Mouse (Mus musculus): ENCODE data around the gene Cd6.

The Cd6 gene

GRCm38 (mm10) chr19:10829436-10830175, at the start of gene Cd6:
Cd6 (minus strand) TSS chr19:10830058.
- DNase-seq (ENCODE audit: low read depth, low spot score): no peak

- DNase-seq (ENCODE audit: low read depth, low spot score): peak; percentile 56
Observed at GRCm38 (mm10) chr19:10878201-10878837, 48.5 kb upstream of the Cd6 start.

- DNase-seq (ENCODE audit: low read depth, low spot score): no peak
Observed at GRCm38 (mm10) chr19:10871328-10871961, 41.6 kb upstream of the Cd6 start.

- DNase-seq (ENCODE audit: low read depth, low spot score): no peak
Observed at GRCm38 (mm10) chr19:10870676-10871075, 40.8 kb upstream of the Cd6 start.

- DNase-seq (ENCODE audit: low read depth, low spot score): no peak
Observed at GRCm38 (mm10) chr19:10869886-10870527, 40.1 kb upstream of the Cd6 start, which contains the start of gene Tmem132a. Tmem132a (minus strand) TSS chr19:10869940.

GRCm38 (mm10) chr19:10869241-10869885, 39.5 kb upstream of the Cd6 start:
- peak; percentile 38 for DNase-seq (ENCODE audit: low read depth, low spot score)

GRCm38 (mm10) chr19:10868623-10869141, 38.8 kb upstream of the Cd6 start:
- no peak for DNase-seq (ENCODE audit: low read depth, low spot score)

GRCm38 (mm10) chr19:10867946-10868622, 38.2 kb upstream of the Cd6 start:
- no peak for DNase-seq (ENCODE audit: low read depth, low spot score)

- no peak for DNase-seq (ENCODE audit: low read depth, low spot score)
Observed at GRCm38 (mm10) chr19:10866351-10866750, 36.5 kb upstream of the Cd6 start.

GRCm38 (mm10) chr19:10860072-10860497, 30.2 kb upstream of the Cd6 start:
- no peak for DNase-seq (ENCODE audit: low read depth, low spot score)

- no peak for DNase-seq (ENCODE audit: low read depth, low spot score)
Observed at GRCm38 (mm10) chr19:10856520-10856919, 26.7 kb upstream of the Cd6 start.

- DNase-seq (ENCODE audit: low read depth, low spot score): no peak
Observed at GRCm38 (mm10) chr19:10855422-10855821, 25.6 kb upstream of the Cd6 start.

- DNase-seq (ENCODE audit: low read depth, low spot score): no peak
Observed at GRCm38 (mm10) chr19:10847311-10848087, 17.6 kb upstream of the Cd6 start.

GRCm38 (mm10) chr19:10846150-10846549, 16.3 kb upstream of the Cd6 start:
- DNase-seq (ENCODE audit: low read depth, low spot score): no peak

- no peak for DNase-seq (ENCODE audit: low read depth, low spot score)
Observed at GRCm38 (mm10) chr19:10845454-10845853, 15.6 kb upstream of the Cd6 start.

GRCm38 (mm10) chr19:10844206-10844605, 14.3 kb upstream of the Cd6 start:
- DNase-seq (ENCODE audit: low read depth, low spot score): no peak

- DNase-seq (ENCODE audit: low read depth, low spot score): no peak
Observed at GRCm38 (mm10) chr19:10842914-10843313, 13.1 kb upstream of the Cd6 start.

- peak; percentile 54 for DNase-seq (ENCODE audit: low read depth, low spot score)
Observed at GRCm38 (mm10) chr19:10841721-10842626, 12.1 kb upstream of the Cd6 start.
